Mouse (Mus musculus): ENCODE data around the gene Olfr812.

GRCm38 (mm10) chr10:129847343-129847742 lies 1.4 kb upstream of the Olfr812 start:
- no peak for TF ChIP-seq POLR2A (IDR thresholded peaks at IDR 0.05; ENCODE audit: borderline replicate concordance, low read depth, low read length)
- TF ChIP-seq CTCF (IDR thresholded peaks at IDR 0.05; ENCODE audit: low read depth, low read length): no peak
